Mouse (Mus musculus): ENCODE data around the gene Gm20388. TPM values are rescaled to one million over a fixed set of nuclear protein-coding genes. Genes with fewer than 3 reads are reported as not detected.

Gene Gm20388
- total and polyA plus RNA-seq, 2 experiments from 2014 or later, result 51.3 TPM; not detected in 1

- Histone ChIP-seq H3K4me1 (ENCODE audit: insufficient read depth) (no peaks in the 10 kb centered on the region), H3K36me3 (ENCODE audit: insufficient read depth) (no peaks in the 10 kb centered on the region), H3K9ac (no peak overlapping the region), H3K9me3 (ENCODE audit: low read length) (no peaks in the 10 kb centered on the region), H3K4me2 (ENCODE audit: low read depth) (no peak overlapping the region), H3K27ac (ENCODE audit: low read depth, low read length) (no peak overlapping the region), H3K4me3 (ENCODE audit: low read depth, low read length) (no peak overlapping the region), H3K27me3 (ENCODE audit: insufficient read depth, low read length) (no peaks in the 10 kb centered on the region)
- TF ChIP-seq CTCF (IDR thresholded peaks at IDR 0.05; ENCODE audit: low read depth), result no peak
- DNase-seq, result no peak
- no peak for ATAC-seq
- WGBS, result 33% methylated on average over 11 of the region's 11 CpGs
Observed at GRCm38 (mm10) chr8:120902346-120902745, 991.7 kb downstream of the Gm20388 start.

- H3K36me3 ChIP-seq (ENCODE audit: insufficient read depth), result no peaks in the 10 kb centered on the region
- H3K9ac ChIP-seq, result no peak overlapping the region
- no peaks in the 10 kb centered on the region for H3K4me1 ChIP-seq (ENCODE audit: insufficient read depth)
- H3K4me2 ChIP-seq (ENCODE audit: low read depth), result no peak overlapping the region
- TF ChIP-seq CTCF (IDR thresholded peaks at IDR 0.05; ENCODE audit: low read depth), result no peak
- no peak for ATAC-seq
- no peak for DNase-seq
- H3K4me3 ChIP-seq (ENCODE audit: low read depth, low read length), result no peak overlapping the region
- 65% methylated on average over 6 of the region's 6 CpGs for WGBS
- no peaks in the 10 kb centered on the region for H3K27me3 ChIP-seq (ENCODE audit: insufficient read depth, low read length)
- H3K9me3 ChIP-seq (ENCODE audit: low read length), result no peaks in the 10 kb centered on the region
- H3K27ac ChIP-seq (ENCODE audit: low read depth, low read length), result no peak overlapping the region
Observed at GRCm38 (mm10) chr8:120907671-120908070, 997.0 kb downstream of the Gm20388 start.

- no peaks in the 10 kb centered on the region for H3K27me3 ChIP-seq (ENCODE audit: insufficient read depth, low read length)
- ATAC-seq (no peak), DNase-seq (no peak)
- no peaks in the 10 kb centered on the region for H3K4me1 ChIP-seq (ENCODE audit: insufficient read depth)
- no peak overlapping the region for H3K4me2 ChIP-seq (ENCODE audit: low read depth)
- no peaks in the 10 kb centered on the region for H3K9me3 ChIP-seq (ENCODE audit: low read length)
- no peak overlapping the region for H3K27ac ChIP-seq (ENCODE audit: low read depth, low read length)
- no peak overlapping the region for H3K9ac ChIP-seq
- no peaks in the 10 kb centered on the region for H3K36me3 ChIP-seq (ENCODE audit: insufficient read depth)
- TF ChIP-seq CTCF (IDR thresholded peaks at IDR 0.05; ENCODE audit: low read depth), result no peak
- H3K4me3 ChIP-seq (ENCODE audit: low read depth, low read length), result no peak overlapping the region
- WGBS, result 83% methylated on average over 2 of the region's 2 CpGs
Observed at GRCm38 (mm10) chr8:120910936-120911335, 1000.3 kb downstream of the Gm20388 start.

- no peaks in the 10 kb centered on the region for H3K27me3 ChIP-seq (ENCODE audit: insufficient read depth, low read length)
- no peaks in the 10 kb centered on the region for H3K4me1 ChIP-seq (ENCODE audit: insufficient read depth)
- no peak overlapping the region for H3K27ac ChIP-seq (ENCODE audit: low read depth, low read length)
- no peak for TF ChIP-seq CTCF (IDR thresholded peaks at IDR 0.05; ENCODE audit: low read depth)
- no peaks in the 10 kb centered on the region for H3K9me3 ChIP-seq (ENCODE audit: low read length)
- 31% methylated on average over 6 of the region's 6 CpGs for WGBS
- DNase-seq, result no peak
- no peaks in the 10 kb centered on the region for H3K36me3 ChIP-seq (ENCODE audit: insufficient read depth)
- no peak overlapping the region for H3K4me2 ChIP-seq (ENCODE audit: low read depth)
- H3K9ac ChIP-seq, result no peak overlapping the region
- no peak for ATAC-seq
- H3K4me3 ChIP-seq (ENCODE audit: low read depth, low read length), result no peak overlapping the region
Observed at GRCm38 (mm10) chr8:120912463-120912862, 1001.8 kb downstream of the Gm20388 start.

- Histone ChIP-seq H3K36me3 (ENCODE audit: insufficient read depth) (no peaks in the 10 kb centered on the region), H3K4me2 (ENCODE audit: low read depth) (no peak overlapping the region), H3K9ac (no peak overlapping the region), H3K9me3 (ENCODE audit: low read length) (no peaks in the 10 kb centered on the region), H3K27me3 (ENCODE audit: insufficient read depth, low read length) (no peaks in the 10 kb centered on the region), H3K27ac (ENCODE audit: low read depth, low read length) (no peak overlapping the region), H3K4me1 (ENCODE audit: insufficient read depth) (no peaks in the 10 kb centered on the region), H3K4me3 (ENCODE audit: low read depth, low read length) (no peak overlapping the region)
- DNase-seq (no peak), ATAC-seq (no peak)
- TF ChIP-seq CTCF (IDR thresholded peaks at IDR 0.05; ENCODE audit: low read depth), result no peak
- 68% methylated on average over 14 of the region's 14 CpGs for WGBS
Observed at GRCm38 (mm10) chr8:120916831-120917435, 1006.3 kb downstream of the Gm20388 start.

GRCm38 (mm10) chr8:120920527-120920926 is 1009.9 kb downstream of the Gm20388 start:
- Histone ChIP-seq H3K9me3 (ENCODE audit: low read length) (0 out of 2 replicates have a peak, but pooled peaks cover 2% of the 10 kb centered on the region), H3K27me3 (ENCODE audit: insufficient read depth, low read length) (no peaks in the 10 kb centered on the region), H3K9ac (no peak overlapping the region), H3K27ac (ENCODE audit: low read depth, low read length) (no peak overlapping the region), H3K36me3 (ENCODE audit: insufficient read depth) (no peaks in the 10 kb centered on the region), H3K4me1 (ENCODE audit: insufficient read depth) (no peaks in the 10 kb centered on the region), H3K4me2 (ENCODE audit: low read depth) (no peak overlapping the region), H3K4me3 (ENCODE audit: low read depth, low read length) (no peak overlapping the region)
- WGBS, result 94% methylated on average over 4 of the region's 4 CpGs
- no peak for TF ChIP-seq CTCF (IDR thresholded peaks at IDR 0.05; ENCODE audit: low read depth)
- no peak for ATAC-seq
- no peak for DNase-seq

GRCm38 (mm10) chr8:120926201-120926600 is 1015.6 kb downstream of the Gm20388 start:
- ATAC-seq (no peak), DNase-seq (no peak)
- no peaks in the 10 kb centered on the region for H3K4me1 ChIP-seq (ENCODE audit: insufficient read depth)
- no peak overlapping the region for H3K9ac ChIP-seq
- H3K4me2 ChIP-seq (ENCODE audit: low read depth), result no peak overlapping the region
- H3K27me3 ChIP-seq (ENCODE audit: insufficient read depth, low read length), result no peaks in the 10 kb centered on the region
- 0 out of 2 replicates have a peak, but pooled peaks cover 2% of the 10 kb centered on the region for H3K9me3 ChIP-seq (ENCODE audit: low read length)
- H3K36me3 ChIP-seq (ENCODE audit: insufficient read depth), result no peaks in the 10 kb centered on the region
- 93% methylated on average over 9 of the region's 9 CpGs for WGBS
- H3K4me3 ChIP-seq (ENCODE audit: low read depth, low read length), result no peak overlapping the region
- TF ChIP-seq CTCF (IDR thresholded peaks at IDR 0.05; ENCODE audit: low read depth), result no peak
- no peak overlapping the region for H3K27ac ChIP-seq (ENCODE audit: low read depth, low read length)

Measured in forebrain, postnatal 0 days (tissue).